Mouse (Mus musculus) MEL (cell line): Measurements from ENCODE around the gene Necap2. TPM values are rescaled to one million over a fixed set of nuclear protein-coding genes. Genes with fewer than 3 reads are reported as not detected.

ENCODE experiments used
- DNase-seq: peaks from one replicate; pipeline ENCODE4 v3.0.0; 2011; ENCODE audit warnings: low read depth, low spot score
- H3K27ac ChIP-seq: 2 replicates; pipeline ENCODE4 v1.5.1; 2012; ENCODE audit warnings: low read depth, mild to moderate bottlenecking, control low read depth, low read length, moderate library complexity; ENCODE audit not compliant: control insufficient read depth
- H3K27me3 ChIP-seq, 2 experiments: fragments of 150-350 bp in 1 of 2; sonication (generic) in 1 of 2; 2 replicates each; pipeline ENCODE4 v1.6.1; 2012; ENCODE audit warnings: low read length in 2 of 2, mild to moderate bottlenecking in 2 of 2, improper control_type of control experiment in 1 of 2, moderate library complexity in 1 of 2; ENCODE audit not compliant: insufficient read depth in 2 of 2, control insufficient read depth in 1 of 2
- H3K36me3 ChIP-seq, 2 experiments: 2 replicates each; pipeline ENCODE4 v1.6.1; 2012 to 2014; ENCODE audit warnings: low read length in 2 of 2, improper control_type of control experiment in 1 of 2, inconsistent platforms in 1 of 2, mild to moderate bottlenecking in 1 of 2; ENCODE audit not compliant: insufficient read depth in 2 of 2, control insufficient read depth in 1 of 2
- H3K4me1 ChIP-seq, 2 experiments: fragments of 150-350 bp in 1 of 2; sonication (generic) in 1 of 2; 2 replicates each; pipeline ENCODE4 v1.6.1; 2012; ENCODE audit warnings: low read length in 2 of 2, improper control_type of control experiment in 1 of 2, mild to moderate bottlenecking in 1 of 2; ENCODE audit not compliant: insufficient read depth in 2 of 2, control insufficient read depth in 1 of 2
- H3K4me3 ChIP-seq, 2 experiments: fragments of 150-350 bp in 1 of 2; sonication (generic) in 1 of 2; 2 replicates each; pipeline ENCODE4 v1.5.1; 2012; ENCODE audit warnings: low read depth in 2 of 2, low read length in 2 of 2, mild to moderate bottlenecking in 2 of 2, moderate library complexity in 2 of 2, control low read depth in 1 of 2, improper control_type of control experiment in 1 of 2; ENCODE audit not compliant: control insufficient read depth in 1 of 2, insufficient read depth in 1 of 2
- H3K79me2 ChIP-seq: 2 replicates; pipeline ENCODE4 v1.6.1; 2012; ENCODE audit warnings: mild to moderate bottlenecking, low read length, moderate library complexity; ENCODE audit not compliant: control insufficient read depth, poor library complexity, insufficient read depth
- H3K9ac ChIP-seq: 2 replicates; pipeline ENCODE4 v1.6.1; 2012; ENCODE audit warnings: low read depth, mild to moderate bottlenecking, control low read depth, low read length, moderate library complexity; ENCODE audit not compliant: control insufficient read depth, poor library complexity, severe bottlenecking
- H3K9me3 ChIP-seq: fragments of 150-350 bp; sonication (generic); replicated peaks from 2 replicates; pipeline ENCODE4 v1.6.1; 2012; ENCODE audit warnings: mild to moderate bottlenecking, low read length, improper control_type of control experiment, moderate library complexity; ENCODE audit not compliant: insufficient read depth
- BHLHE40 ChIP-seq: IDR thresholded peaks from 2 replicates; pipeline ENCODE4 v1.6.1; 2012; ENCODE audit warnings: low read depth, mild to moderate bottlenecking, inconsistent platforms, low read length, improper control_type of control experiment, borderline replicate concordance
- CHD1 ChIP-seq: IDR thresholded peaks from 2 replicates; pipeline ENCODE4 v1.6.1; 2012; ENCODE audit warnings: low read depth, mild to moderate bottlenecking, inconsistent platforms, low read length, improper control_type of control experiment
- CHD2 ChIP-seq: IDR thresholded peaks from 2 replicates; pipeline ENCODE4 v1.6.1; 2011; ENCODE audit warnings: low read length, improper control_type of control experiment
- CTCF ChIP-seq, 3 experiments: IDR thresholded peaks in 2 of 3; conservative IDR thresholded peaks in 1 of 3; 2 replicates each; pipeline ENCODE4 v1.5.1; 2011 to 2012; ENCODE audit warnings: low read length in 3 of 3, low read depth in 2 of 3, mild to moderate bottlenecking in 2 of 3, improper control_type of control experiment in 1 of 3, inconsistent platforms in 1 of 3, mixed read lengths in 1 of 3, moderate library complexity in 1 of 3; ENCODE audit not compliant: control insufficient read depth in 1 of 3, insufficient read depth in 1 of 3, poor library complexity in 1 of 3, severe bottlenecking in 1 of 3
- E2F4 ChIP-seq: IDR thresholded peaks from 2 replicates; pipeline ENCODE4 v1.6.1; 2011; ENCODE audit warnings: low read depth, low read length, improper control_type of control experiment, borderline replicate concordance
- EP300 ChIP-seq, 2 experiments: IDR thresholded peaks; 2 replicates each; pipeline ENCODE4 v1.6.1; 2011; ENCODE audit warnings: improper control_type of control experiment in 2 of 2, low read length in 2 of 2, low read depth in 1 of 2, mild to moderate bottlenecking in 1 of 2
- ETS1 ChIP-seq: IDR thresholded peaks from 2 replicates; pipeline ENCODE4 v1.6.1; 2012; ENCODE audit warnings: low read depth, mild to moderate bottlenecking, inconsistent platforms, low read length, improper control_type of control experiment, moderate library complexity
- HCFC1 ChIP-seq: IDR thresholded peaks from 2 replicates; pipeline ENCODE4 v1.6.1; 2012; ENCODE audit warnings: low read depth, mild to moderate bottlenecking, inconsistent platforms, low read length, improper control_type of control experiment, moderate library complexity
- JUND ChIP-seq: IDR thresholded peaks from 2 replicates; pipeline ENCODE4 v1.6.1; 2011; ENCODE audit warnings: low read depth, mild to moderate bottlenecking, improper control_type of control experiment, low read length
- KAT2A ChIP-seq: conservative IDR thresholded peaks from 2 replicates; pipeline ENCODE4 v1.6.1; 2012; ENCODE audit warnings: low read depth, low read length, improper control_type of control experiment, inconsistent platforms
- MAFK ChIP-seq: IDR thresholded peaks from 2 replicates; pipeline ENCODE4 v1.6.1; 2011; ENCODE audit warnings: low read depth, mild to moderate bottlenecking, low read length, improper control_type of control experiment, borderline replicate concordance
- MAZ ChIP-seq: IDR thresholded peaks from 2 replicates; pipeline ENCODE4 v1.6.1; 2012; ENCODE audit warnings: low read depth, mild to moderate bottlenecking, inconsistent platforms, low read length, improper control_type of control experiment
- MEF2A ChIP-seq: IDR thresholded peaks from 2 replicates; pipeline ENCODE4 v1.6.1; 2014; ENCODE audit warnings: low read depth, mild to moderate bottlenecking, inconsistent platforms, low read length, improper control_type of control experiment; ENCODE audit not compliant: poor library complexity, insufficient replicate concordance, severe bottlenecking; ENCODE audit errors: extremely low read depth
- MYB ChIP-seq: IDR thresholded peaks from 2 replicates; pipeline ENCODE4 v1.6.1; 2011; ENCODE audit warnings: mild to moderate bottlenecking, low read depth, low read length, improper control_type of control experiment
- MYC ChIP-seq: IDR thresholded peaks from 2 replicates; pipeline ENCODE4 v1.6.1; 2011; ENCODE audit warnings: low read depth, mild to moderate bottlenecking, low read length, improper control_type of control experiment, moderate library complexity
- NELFE ChIP-seq: IDR thresholded peaks from 2 replicates; pipeline ENCODE4 v1.6.1; 2011; ENCODE audit warnings: low read depth, low read length, improper control_type of control experiment
- POLR2A ChIP-seq, 2 experiments: IDR thresholded peaks; 2 replicates each; pipeline ENCODE4 v1.6.1; 2011 to 2012; ENCODE audit warnings: low read length in 2 of 2, mild to moderate bottlenecking in 2 of 2, control low read depth in 1 of 2, improper control_type of control experiment in 1 of 2, low read depth in 1 of 2, moderate library complexity in 1 of 2; ENCODE audit not compliant: control insufficient read depth in 1 of 2, insufficient read depth in 1 of 2, poor library complexity in 1 of 2
- POLR2AphosphoS5 ChIP-seq: IDR thresholded peaks from 2 replicates; pipeline ENCODE4 v1.6.1; 2012; ENCODE audit warnings: low read depth, borderline replicate concordance, mild to moderate bottlenecking, inconsistent platforms, low read length, moderate library complexity, mixed read lengths
- RAD21 ChIP-seq: IDR thresholded peaks from 2 replicates; pipeline ENCODE4 v1.6.1; 2011; ENCODE audit warnings: mild to moderate bottlenecking, low read depth, low read length, improper control_type of control experiment
- RCOR1 ChIP-seq: IDR thresholded peaks from 2 replicates; pipeline ENCODE4 v1.6.1; 2012; ENCODE audit warnings: low read depth, mild to moderate bottlenecking, inconsistent platforms, low read length, improper control_type of control experiment
- TAL1 ChIP-seq: IDR thresholded peaks from 2 replicates; pipeline ENCODE4 v1.6.1; 2012; ENCODE audit warnings: mild to moderate bottlenecking, inconsistent platforms, low read length, moderate library complexity, mixed read lengths
- UBTF ChIP-seq: IDR thresholded peaks from 2 replicates; pipeline ENCODE4 v1.6.1; 2012; ENCODE audit warnings: low read depth, mild to moderate bottlenecking, inconsistent platforms, low read length, improper control_type of control experiment, moderate library complexity, borderline replicate concordance; ENCODE audit not compliant: insufficient read depth
- USF1 ChIP-seq: IDR thresholded peaks from 2 replicates; pipeline ENCODE4 v1.6.1; 2014; ENCODE audit warnings: low read depth, mild to moderate bottlenecking, inconsistent platforms, low read length, improper control_type of control experiment, moderate library complexity
- USF2 ChIP-seq, 2 experiments: IDR thresholded peaks; 2 replicates each; pipeline ENCODE4 v1.6.1; 2011 to 2012; ENCODE audit warnings: improper control_type of control experiment in 2 of 2, low read length in 2 of 2, borderline replicate concordance in 1 of 2, inconsistent platforms in 1 of 2, low read depth in 1 of 2, mild to moderate bottlenecking in 1 of 2; ENCODE audit not compliant: insufficient read depth in 1 of 2
- ZC3H11A ChIP-seq: IDR thresholded peaks from 2 replicates; pipeline ENCODE4 v1.6.1; 2012; ENCODE audit warnings: low read depth, mild to moderate bottlenecking, inconsistent platforms, low read length, improper control_type of control experiment
- ZKSCAN1 ChIP-seq: IDR thresholded peaks from 2 replicates; pipeline ENCODE4 v1.6.1; 2012; ENCODE audit warnings: low read depth, mild to moderate bottlenecking, inconsistent platforms, low read length, improper control_type of control experiment, moderate library complexity
- polyA plus RNA-seq, 2 experiments: library from polyadenylated mRNA; stranded (reverse) in 1 of 2; unstranded in 1 of 2; fragments of >175 nt in 1 of 2; fragments of >200 nt in 1 of 2; gene quantifications; 2 replicates each; pipeline versions ENCODE4 v1.2.1 to v1.2.4; 2012; ENCODE audit warnings: low replicate concordance in 2 of 2, low read depth in 1 of 2; ENCODE audit not compliant: insufficient read length in 2 of 2, insufficient read depth in 1 of 2, missing spikeins in 1 of 2
- total RNA-seq: library from RNA; depleted of rRNA; stranded (reverse); fragments of 300-350 nt; gene quantifications from 2 replicates; pipeline ENCODE4 v1.2.3, GENCODE M21; 2012

The Necap2 gene
- total and polyA plus RNA-seq, 3 experiments, result 57.4 to 75.6 TPM; not detected in 1

- no peak for TF ChIP-seq BHLHE40
- TF ChIP-seq E2F4, result no peak
- no peak for TF ChIP-seq JUND
- TF ChIP-seq MEF2A, result 0 out of 2 replicates have a peak, but pooled peaks have one; percentile 25
These were observed at the start of gene Necap2 (continued) for GRCm38 (mm10) chr4:141077681-141078509.

GRCm38 (mm10) chr4:141123065-141123464 is 44.9 kb upstream of the Necap2 start:
- no peaks in the 10 kb centered on the region for H3K27me3 ChIP-seq
- no peak overlapping the region for H3K4me3 ChIP-seq
- H3K79me2 ChIP-seq, result peaks cover 52% of the 10 kb centered on the region
- H3K27ac ChIP-seq, result no peak overlapping the region
- DNase-seq, result no peak
- peaks cover 0 to 2% of the 10 kb centered on the region in 2 experiments; a peak in 1 of 4 replicates for H3K36me3 ChIP-seq
- H3K9ac ChIP-seq, result no peak overlapping the region
- H3K4me1 ChIP-seq, result no peaks in the 10 kb centered on the region
- no peaks in the 10 kb centered on the region for H3K9me3 ChIP-seq
- no peak for TF ChIP-seq CHD1
- no peak for TF ChIP-seq EP300 (IDR thresholded peaks at IDR 0.05; ENCODE audit: low read depth in 1 of 2, low read length in 2 of 2)
- TF ChIP-seq CHD2, result no peak
- TF ChIP-seq NELFE, result no peak
- TF ChIP-seq MYC, result no peak
- TF ChIP-seq MYB, result no peak
- TF ChIP-seq USF1, result no peak
- no peak for TF ChIP-seq MEF2A
- TF ChIP-seq HCFC1, result no peak
- TF ChIP-seq JUND, result no peak
- TF ChIP-seq KAT2A, result no peak
- no peak for TF ChIP-seq E2F4

- DNase-seq, result no peak
- no peak for TF ChIP-seq RCOR1
- TF ChIP-seq POLR2AphosphoS5, result no peak
- TF ChIP-seq USF2 (IDR thresholded peaks at IDR 0.05; ENCODE audit: borderline replicate concordance in 1 of 2, insufficient read depth in 1 of 2, low read depth in 1 of 2, low read length in 2 of 2), result no peak
- no peak for TF ChIP-seq RAD21
- TF ChIP-seq BHLHE40, result no peak
- no peak for TF ChIP-seq UBTF
- TF ChIP-seq MAZ, result no peak
- TF ChIP-seq MEF2A, result no peak
- TF ChIP-seq CHD2, result no peak
- no peak for TF ChIP-seq E2F4
- TF ChIP-seq CHD1, result no peak
- no peak for TF ChIP-seq MAFK
- no peak for TF ChIP-seq ZKSCAN1
- TF ChIP-seq POLR2A (IDR thresholded peaks at IDR 0.05; ENCODE audit: control insufficient read depth in 1 of 2, insufficient read depth in 1 of 2, low read depth in 1 of 2, low read length in 2 of 2, poor library complexity in 1 of 2), result no peak
- TF ChIP-seq ZC3H11A, result no peak
- no peak for TF ChIP-seq CTCF (IDR thresholded peaks at IDR 0.05 in 2 of 3, conservative IDR thresholded peaks at IDR 0.05 in 1 of 3; ENCODE audit: control insufficient read depth in 1 of 3, insufficient read depth in 1 of 3, low read depth in 2 of 3, low read length in 3 of 3, poor library complexity in 1 of 3, severe bottlenecking in 1 of 3)
- no peak for TF ChIP-seq TAL1
- TF ChIP-seq ETS1, result no peak
- Histone ChIP-seq H3K79me2 (peaks cover 50% of the 10 kb centered on the region), H3K27ac (no peak overlapping the region), H3K4me3 (no peak overlapping the region), H3K27me3 (no peaks in the 10 kb centered on the region), H3K36me3 (peaks cover 0 to 2% of the 10 kb centered on the region in 2 experiments; a peak in 1 of 4 replicates), H3K4me1 (no peaks in the 10 kb centered on the region), H3K9ac (no peak overlapping the region), H3K9me3 (no peaks in the 10 kb centered on the region)
These were observed 44.5 kb upstream of the Necap2 start for GRCm38 (mm10) chr4:141122663-141123062.
